Mouse (Mus musculus): Measurements from ENCODE around the gene Shc3.

Shc3 gene

DNA sequence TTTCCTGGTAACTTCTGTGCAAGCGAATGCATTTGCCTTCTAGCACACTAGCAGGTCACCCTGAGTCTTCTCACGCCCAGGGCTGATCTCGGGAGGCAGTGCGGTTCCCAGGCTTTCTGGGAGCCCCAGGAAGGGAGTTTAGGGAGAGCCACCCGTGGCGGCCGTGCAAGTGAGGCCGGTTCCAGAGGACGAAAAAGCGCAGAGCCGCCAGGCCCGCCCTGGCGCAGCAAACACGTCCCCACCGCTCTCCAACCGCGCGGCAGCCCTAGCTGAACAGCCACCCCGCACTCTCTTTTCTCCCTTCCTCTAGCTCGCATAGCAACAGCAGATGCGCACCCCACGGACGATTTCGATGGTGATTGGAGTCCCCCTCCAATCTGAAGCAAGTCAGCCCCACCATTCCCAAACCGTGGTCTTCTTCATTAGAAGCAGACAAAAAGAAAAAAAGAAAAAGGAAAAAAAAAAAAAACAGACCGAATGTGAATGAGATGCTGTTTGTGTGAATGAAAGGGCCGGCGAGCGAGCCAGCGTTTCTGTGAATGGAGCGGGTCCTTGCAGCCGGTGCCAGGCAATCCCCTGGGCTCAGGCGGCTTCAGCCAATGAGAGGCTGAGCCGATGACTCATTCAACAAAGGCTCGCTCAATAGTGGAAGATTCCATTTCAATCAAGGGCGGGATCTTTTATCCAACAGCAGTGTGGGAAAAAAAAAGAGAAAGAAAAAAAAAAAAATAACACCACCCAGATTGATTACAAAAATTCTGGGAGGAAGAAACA lies at the start of gene Shc3:
TSS of gene Shc3 (minus strand) at position 509 of the 774 bp plus-strand sequence.
- DNase-seq (ENCODE audit: low spot score): peak; percentile 94

- DNase-seq (ENCODE audit: low spot score): no peak
Observed at GRCm38 (mm10) chr13:51618602-51619001, 49.4 kb upstream of the Shc3 start.

DNA sequence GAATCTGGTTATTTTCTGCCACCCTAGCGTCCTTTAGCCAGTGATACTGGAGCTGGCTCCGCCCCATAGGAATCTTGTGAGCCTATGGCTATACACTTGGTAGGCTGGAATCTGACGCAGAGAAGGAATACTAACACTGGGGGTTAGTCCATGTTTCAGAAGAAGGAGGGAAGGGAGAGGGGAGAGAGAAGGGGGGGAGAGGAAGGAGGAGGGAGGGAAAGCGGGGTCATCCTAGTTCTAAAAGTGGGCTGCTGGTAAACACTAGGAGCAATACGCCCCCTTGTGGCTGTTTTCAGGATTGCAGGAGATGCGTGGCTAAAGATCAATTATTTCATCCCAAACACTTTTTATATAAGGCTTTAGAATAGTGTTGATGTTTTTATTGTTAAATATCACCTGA lies 48.6 kb upstream of the Shc3 start:
- peak; percentile 85 for DNase-seq (ENCODE audit: low spot score)

DNA sequence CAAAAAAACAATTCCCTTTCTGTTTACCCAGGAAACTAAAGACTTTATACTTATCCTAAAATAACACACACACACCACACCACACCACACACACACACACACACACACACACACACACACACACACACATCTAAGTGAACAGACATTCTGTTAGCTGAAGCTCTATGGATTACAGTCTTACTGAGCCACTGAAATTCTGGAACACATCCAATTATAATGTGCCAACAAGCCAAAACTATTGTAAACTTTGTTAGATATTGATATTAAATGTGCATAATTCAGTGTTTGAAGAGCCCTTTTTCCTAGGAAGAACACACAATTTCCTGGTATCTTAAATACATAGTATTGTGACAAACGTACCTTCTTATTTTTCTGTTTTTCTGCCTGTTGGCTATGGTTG lies 48.1 kb upstream of the Shc3 start:
- DNase-seq (ENCODE audit: low spot score): no peak

DNA sequence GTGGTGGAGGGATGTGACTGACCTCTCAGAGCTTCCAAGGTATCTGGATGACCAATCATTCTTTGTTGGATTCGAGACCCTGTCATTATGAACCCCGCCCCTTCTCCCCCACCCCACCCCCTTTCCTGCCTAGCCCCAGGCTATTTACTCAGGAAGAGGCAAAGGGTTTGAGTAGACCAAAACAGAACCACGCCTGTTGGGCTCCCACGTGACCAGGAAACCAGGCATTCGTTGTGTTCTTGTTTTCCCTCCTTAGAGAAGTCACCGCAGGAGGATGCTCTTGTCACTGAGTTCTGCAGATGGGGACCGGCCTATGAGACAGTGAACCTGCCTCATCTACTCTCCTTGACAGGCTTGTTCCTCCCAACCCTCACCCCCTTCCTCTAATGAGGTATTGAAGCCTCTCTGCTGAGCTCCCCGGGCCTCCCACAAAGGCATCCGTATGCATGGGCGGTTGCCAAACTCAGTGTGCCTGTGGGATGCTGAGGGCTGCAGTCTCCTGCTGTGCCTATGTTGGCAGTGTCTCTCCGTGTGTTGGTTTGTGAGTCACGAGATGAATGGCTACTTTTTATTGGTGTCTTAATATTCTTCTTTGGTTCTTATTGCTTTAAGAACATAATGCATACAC lies 47.3 kb upstream of the Shc3 start:
- no peak for DNase-seq (ENCODE audit: low spot score)

- DNase-seq (ENCODE audit: low spot score): no peak
Observed at GRCm38 (mm10) chr13:51615815-51616214, 46.6 kb upstream of the Shc3 start.

DNA sequence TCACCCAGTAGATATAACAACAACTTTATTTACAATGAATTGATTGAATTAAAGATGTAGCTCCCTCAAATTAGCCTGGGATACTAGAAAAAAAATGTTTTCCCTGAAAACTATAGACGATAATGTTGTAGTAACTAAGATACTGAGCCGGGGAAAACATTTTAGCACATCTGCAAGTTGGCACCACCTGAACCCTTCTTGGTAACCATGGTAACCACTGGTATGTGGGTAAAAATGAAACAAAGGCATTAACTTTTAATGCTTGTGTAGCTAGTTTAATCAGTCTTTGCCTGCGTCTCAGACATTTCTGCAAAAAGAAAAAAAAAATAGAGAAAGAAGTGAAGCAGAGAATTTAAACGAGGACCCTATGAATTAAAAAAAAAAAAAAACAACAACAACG lies 42.3 kb upstream of the Shc3 start:
- no peak for DNase-seq (ENCODE audit: low spot score)

GRCm38 (mm10) chr13:51611060-51611459 lies 41.8 kb upstream of the Shc3 start:
- DNase-seq (ENCODE audit: low spot score): no peak

DNA sequence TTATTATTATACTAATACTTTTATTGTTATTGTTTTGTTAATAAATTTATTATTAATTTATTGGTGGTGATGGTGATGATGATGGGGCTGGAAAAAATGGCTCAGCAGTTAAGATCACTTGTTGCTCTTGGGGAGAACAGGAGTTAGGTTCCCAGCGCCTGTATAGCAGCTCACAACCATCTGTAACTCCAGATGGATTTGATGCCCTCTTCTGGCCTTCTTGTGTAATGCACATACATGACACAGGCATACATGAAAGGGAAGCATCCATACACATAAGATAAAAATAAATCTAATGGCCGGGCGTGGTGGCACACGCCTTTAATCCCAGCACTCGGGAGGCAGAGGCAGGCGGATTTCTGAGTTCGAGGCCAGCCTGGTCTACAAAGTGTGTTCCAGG lies 40.0 kb upstream of the Shc3 start:
- no peak for DNase-seq (ENCODE audit: low spot score)

- no peak for DNase-seq (ENCODE audit: low spot score)
Observed at GRCm38 (mm10) chr13:51603894-51604244, 34.6 kb upstream of the Shc3 start.

DNA sequence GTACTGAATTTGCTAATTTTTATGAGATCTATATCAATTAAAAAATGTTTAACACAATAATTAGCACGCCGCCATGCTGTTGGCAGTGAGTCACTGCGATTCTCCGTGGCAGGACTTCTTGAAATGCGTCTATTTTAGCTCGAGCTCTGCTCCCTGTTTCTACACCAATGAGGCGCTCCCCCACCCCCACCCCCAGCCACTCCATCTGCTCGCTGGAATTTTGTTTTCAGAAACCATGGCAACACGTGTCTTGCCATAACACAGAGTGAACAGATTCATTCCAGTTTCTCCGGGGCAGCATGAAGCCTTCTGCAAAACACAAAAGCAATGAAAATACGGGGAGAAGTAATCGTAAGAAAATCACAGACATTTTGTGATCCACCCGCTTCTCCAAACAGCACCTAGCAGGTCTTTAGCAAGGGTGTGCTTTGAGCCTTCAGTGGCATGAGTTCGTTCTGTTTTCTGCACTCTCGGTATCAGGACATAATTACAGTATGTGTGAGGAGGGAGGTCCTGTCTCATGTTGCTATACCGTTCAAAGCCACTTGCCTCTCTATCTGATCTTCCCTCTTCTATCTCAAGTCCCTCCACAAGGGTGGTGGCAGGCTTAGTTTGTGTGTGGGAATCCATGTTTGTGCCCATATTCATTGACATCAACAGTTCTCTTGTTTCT lies 34.1 kb upstream of the Shc3 start:
- DNase-seq (ENCODE audit: low spot score): peak; percentile 72

- no peak for DNase-seq (ENCODE audit: low spot score)
Observed at GRCm38 (mm10) chr13:51602764-51603163, 33.5 kb upstream of the Shc3 start.

- DNase-seq (ENCODE audit: low spot score): no peak
Observed at GRCm38 (mm10) chr13:51600169-51600568, 30.9 kb upstream of the Shc3 start.

- DNase-seq (ENCODE audit: low spot score): no peak
Observed at GRCm38 (mm10) chr13:51598063-51598462, 28.8 kb upstream of the Shc3 start.

GRCm38 (mm10) chr13:51595404-51595803 lies 26.2 kb upstream of the Shc3 start:
- DNase-seq (ENCODE audit: low spot score): no peak

GRCm38 (mm10) chr13:51594656-51595311 lies 25.6 kb upstream of the Shc3 start:
- DNase-seq (ENCODE audit: low spot score): peak; percentile 78

GRCm38 (mm10) chr13:51588005-51588404 lies 18.8 kb upstream of the Shc3 start:
- no peak for DNase-seq (ENCODE audit: low spot score)

DNA sequence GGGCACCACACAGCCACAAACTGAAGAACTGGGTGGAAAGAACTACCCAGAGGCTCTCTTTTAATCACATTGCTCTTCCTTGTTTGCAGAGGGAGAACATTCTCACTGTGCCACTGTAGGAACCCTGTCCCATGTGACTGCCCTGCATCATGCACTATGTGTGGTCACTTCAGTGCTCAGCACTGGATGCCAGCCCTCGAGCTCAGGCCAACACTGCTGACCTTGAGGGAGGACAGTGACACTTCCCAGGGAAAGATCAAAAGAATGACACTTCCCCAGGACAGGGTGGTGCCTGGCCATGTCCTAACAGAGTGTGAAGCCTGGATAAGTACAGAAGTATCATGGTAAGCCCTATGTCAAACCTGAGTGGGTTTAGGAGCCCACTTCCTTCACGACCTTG lies 13.0 kb upstream of the Shc3 start:
- DNase-seq (ENCODE audit: low spot score): no peak

DNA sequence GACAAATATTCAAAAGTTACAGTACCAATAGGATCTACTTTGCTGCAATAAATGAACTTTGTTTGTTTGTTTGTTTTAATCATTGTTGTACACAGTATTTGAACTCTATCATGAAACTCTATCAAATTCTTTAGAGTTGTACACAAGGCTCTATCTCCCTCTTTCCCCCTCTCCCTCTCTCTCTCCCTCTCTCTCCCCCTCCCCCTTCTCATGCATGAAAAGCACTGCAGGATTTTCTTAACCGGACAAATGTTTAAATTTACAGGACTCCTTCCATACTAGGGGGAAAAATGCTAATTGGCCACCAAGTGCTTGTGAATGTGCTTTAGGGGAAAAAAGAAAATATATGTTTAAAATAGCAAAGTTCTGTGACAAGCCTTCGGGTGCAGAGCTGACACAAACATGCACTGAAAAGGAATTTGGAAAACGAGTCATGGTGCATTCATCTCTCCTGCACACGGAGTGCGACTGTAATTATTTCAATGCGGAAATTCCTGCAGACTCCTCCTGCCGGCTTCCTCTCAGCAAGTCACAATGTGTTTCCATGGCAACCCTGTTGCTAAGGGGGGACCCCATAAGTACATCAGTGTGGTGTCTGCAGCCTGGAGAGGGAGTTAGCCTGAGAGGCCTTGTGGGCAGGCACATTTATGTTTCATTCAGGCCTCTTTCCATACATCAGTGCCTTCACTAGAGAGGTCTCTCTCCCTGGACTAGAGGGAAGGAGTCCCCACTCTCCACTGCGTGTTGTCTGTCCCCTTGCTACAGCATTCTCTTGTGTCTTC lies 11.2 kb upstream of the Shc3 start:
- peak; percentile 91 for DNase-seq (ENCODE audit: low spot score)

GRCm38 (mm10) chr13:51573849-51574248 lies 4.6 kb upstream of the Shc3 start:
- DNase-seq (ENCODE audit: low spot score): peak; percentile 65

- DNase-seq (ENCODE audit: low spot score): peak; percentile 16
Observed at GRCm38 (mm10) chr13:51570111-51570510, 892 bp upstream of the Shc3 start.

- DNase-seq (ENCODE audit: low spot score): peak; percentile 31
Observed at GRCm38 (mm10) chr13:51569685-51570068, 458 bp upstream of the Shc3 start.

All from embryo, embryonic 10 days (tissue).